Mouse (Mus musculus): ENCODE measurements around the gene Acad10.
"Not testable (repeated sequence)": the region's sequence is repeated elsewhere in the genome, so short reads cannot be mapped to it uniquely, and the experiment has no call there.

The Acad10 gene

DNA sequence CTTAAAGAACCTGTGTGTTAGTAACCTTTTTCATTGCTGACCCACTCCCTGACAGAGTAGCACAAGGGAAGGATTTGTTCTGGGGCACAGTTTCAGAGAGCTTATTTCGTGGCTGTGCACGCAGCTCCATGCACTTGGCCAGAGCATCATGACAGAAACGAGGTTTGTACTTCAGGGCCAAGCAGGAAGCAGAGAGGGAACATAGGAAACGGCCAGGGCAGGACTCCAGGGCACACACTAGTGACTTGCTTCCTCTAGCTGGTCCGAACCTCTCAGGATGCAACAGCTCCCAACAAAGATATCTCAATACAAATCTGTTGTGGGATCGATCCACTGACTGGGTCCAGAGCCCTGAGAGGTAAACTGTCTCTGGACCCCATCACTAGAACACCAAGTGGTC lies 3.4 kb downstream of the Acad10 start:
- DNase-seq = not testable (repeated sequence)

DNA sequence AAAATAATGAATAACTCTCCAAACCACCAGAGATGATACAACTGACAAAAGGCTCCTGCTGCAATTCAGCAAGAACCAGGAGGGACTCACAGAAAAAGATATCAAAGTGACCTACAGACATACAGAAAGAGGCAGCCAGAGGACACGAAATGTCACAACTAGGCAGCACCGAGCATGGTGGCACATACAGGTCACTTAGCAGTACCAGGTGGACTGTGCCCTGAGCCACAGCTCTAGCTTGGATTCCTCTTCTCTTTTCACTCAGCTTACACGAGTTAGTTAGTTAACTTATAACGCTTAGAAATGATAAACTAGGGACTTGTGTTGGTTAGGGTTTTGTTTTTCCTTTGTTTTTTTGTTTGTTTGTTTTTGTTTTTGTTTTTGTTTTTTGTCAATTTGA lies 5.8 kb downstream of the Acad10 start:
- no peak for DNase-seq

DNA sequence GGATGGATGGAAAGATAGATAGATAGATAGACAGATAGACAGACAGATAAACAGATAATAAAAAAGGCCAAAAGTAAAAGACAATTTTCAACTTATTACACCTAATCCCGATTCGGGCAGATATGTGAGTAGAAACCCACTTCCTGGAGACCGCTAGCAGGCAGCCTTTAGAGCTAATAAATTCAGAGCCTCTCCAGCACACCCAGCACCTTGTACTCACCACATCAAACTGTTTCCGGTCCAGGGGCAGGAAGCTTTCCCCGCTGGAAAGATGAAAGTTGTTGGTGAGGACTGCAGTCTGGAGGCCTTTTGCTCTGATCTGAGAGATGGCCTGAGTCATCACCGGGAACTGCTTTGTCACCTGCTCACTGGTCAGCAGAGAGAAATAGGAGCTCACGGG lies 11.2 kb downstream of the Acad10 start:
- DNase-seq = no peak

DNA sequence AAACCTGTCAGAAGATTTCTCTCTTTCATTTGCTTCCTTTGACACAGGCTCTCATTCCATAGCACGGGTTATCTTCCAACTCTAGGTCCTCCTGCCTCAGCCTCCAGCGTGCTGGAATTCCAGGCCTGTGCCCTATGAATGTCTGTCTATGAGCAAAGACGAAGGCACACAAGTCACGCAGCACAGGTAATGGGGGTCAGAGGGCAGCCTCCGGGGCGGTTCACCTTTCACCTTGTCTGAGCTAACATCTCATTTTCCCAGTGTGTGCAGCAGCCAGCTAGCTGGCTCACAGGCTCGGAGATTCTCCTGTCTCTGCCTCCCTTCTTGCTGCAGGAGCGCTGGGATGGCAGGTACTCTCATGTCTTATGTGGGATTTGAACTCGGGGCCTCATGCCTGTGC lies 20.7 kb downstream of the Acad10 start:
- DNase-seq = no peak

DNA sequence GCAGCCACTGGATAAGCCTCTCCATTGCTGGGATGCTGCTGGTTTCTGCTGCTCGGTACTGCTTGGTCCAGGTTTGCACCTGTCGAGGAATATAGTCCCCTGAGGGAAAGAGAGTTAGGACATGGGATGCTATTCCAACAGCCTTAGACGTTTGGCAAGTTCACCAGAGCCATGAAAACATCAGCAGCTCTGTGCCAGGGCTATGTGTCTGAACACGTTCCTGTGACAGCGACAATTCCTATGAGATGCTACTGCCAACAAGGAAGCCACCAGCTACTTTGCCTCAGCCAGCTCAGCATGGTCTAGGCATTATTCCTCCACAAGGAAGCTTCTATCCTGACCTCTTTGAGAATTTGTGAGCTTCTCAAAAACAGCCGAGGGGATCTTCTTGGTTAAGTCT lies 23.0 kb downstream of the Acad10 start:
- no peak for DNase-seq

DNA sequence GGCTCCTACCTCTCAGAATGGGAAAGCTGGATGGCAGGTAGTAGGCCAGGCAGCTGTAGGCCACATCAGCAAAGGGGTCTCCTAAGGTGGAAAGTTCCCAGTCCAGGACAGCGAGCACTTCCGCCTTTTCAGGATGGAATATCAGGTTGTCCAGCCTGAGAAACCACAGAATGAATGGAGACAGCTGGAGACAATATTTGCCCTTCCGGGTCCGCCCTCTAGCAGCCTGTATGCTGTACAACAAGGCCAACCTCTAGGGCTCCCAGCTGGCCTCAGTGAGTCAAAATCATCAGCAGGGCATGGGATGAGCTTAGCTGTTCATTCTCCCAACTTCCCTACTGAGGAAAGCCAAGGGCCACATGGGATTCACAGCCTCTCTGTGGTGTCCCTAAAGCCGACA lies 25.6 kb downstream of the Acad10 start:
- DNase-seq = no peak

DNA sequence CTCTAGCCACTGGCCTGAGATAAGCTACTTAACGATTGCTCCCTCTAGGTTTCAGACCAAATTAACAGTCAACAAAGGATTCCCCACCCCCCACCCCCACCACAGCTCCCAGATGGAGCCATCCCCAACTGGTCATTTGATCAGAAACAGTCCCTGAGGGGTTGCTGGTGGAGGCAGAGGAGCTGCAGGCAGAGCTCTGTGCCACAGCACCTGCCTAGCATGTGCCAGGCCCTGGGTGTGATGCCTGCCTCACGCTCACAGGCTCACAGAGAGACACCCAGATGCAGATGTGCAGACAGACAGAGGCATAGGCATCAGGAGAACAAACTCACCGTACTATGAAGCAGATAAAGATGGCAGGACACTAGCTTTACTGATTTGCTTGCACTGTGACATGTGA lies 27.5 kb downstream of the Acad10 start:
- no peak for DNase-seq

DNA sequence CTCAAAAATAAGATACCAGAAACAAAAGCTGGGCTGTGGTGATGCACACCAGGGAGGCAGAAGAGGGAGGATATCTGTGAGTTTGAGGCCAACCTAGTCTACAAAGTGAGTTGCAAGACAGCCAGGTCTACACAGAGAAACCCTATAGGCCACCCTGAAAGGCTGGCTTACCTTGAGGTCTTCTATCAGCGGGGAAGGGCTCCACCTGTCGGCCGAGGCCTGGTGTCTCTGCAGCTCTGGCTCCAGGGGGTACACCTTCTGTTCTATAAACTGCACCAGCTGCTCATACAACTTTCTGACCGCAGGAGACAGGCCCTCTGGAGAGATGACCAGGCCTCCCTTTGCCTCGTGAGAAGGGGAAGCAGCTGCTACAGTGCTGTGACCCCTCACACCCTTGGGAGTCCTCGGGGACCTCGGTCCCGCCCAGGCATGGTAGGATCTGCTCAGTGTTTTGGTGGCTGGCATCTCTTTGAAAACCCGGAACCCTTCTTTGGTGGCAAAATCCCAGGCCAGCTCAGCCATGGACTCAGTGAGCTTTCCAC lies 29.1 kb downstream of the Acad10 start:
- peak; percentile 42 for DNase-seq

DNA sequence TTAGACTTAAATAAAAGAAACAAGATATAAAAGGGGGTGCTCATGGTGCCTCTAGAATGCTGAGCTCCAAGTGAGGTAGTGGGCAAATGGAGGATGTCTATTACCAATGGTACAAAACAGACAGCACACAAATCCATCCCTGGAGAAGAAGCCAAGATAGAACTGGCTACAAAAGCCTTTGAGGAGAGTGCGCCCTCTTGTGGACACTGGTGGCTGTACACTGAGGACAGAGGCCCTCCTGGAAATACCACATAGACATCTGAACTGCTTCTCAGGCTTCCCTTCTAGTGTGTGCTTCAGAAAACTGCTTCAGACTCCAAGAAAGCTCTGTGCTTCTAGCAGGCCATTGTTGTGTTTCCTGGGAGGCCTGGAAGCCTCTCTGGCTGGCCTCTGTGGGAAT lies 32.4 kb downstream of the Acad10 start:
- peak; percentile 89 for DNase-seq

DNA sequence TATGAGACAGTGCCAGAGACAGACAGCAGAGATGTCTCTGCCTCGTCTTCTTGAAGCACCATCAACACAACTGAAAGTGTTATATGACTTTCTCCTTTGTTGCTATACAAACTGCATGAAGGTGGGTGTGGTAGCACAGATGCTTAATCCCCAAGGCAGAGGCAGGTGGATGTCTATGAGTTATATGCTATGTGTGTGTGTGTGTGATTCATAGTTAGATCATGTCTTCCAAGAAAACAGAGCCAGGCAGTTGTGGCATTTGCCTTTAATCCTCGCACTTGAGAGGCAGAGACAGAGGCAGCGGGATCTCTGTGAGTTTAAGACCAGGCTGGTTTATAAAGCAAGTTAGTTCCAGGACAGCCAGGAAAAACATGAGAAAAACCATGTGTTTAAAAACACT lies 37.1 kb downstream of the Acad10 start:
- DNase-seq = no peak

DNA sequence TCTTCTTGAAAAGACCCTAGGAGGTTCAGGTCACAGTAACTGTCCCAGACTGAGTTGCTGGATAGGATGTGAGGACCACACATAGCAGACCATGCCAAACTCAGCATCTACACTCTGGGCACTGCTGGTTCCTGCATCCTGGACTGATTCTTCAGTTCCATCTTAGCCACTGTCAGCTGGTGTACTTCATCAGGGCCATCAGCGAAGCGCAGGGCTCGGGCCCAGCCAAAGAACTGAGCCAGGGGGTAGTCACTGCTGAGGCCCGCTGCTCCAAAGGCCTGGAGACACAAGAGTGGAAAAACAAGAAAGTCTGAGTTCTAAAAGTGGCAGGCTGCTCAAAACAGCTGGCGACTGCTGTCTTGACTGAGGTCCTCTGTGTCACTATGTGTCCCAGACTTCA lies 39.2 kb downstream of the Acad10 start:
- no peak for DNase-seq

DNA sequence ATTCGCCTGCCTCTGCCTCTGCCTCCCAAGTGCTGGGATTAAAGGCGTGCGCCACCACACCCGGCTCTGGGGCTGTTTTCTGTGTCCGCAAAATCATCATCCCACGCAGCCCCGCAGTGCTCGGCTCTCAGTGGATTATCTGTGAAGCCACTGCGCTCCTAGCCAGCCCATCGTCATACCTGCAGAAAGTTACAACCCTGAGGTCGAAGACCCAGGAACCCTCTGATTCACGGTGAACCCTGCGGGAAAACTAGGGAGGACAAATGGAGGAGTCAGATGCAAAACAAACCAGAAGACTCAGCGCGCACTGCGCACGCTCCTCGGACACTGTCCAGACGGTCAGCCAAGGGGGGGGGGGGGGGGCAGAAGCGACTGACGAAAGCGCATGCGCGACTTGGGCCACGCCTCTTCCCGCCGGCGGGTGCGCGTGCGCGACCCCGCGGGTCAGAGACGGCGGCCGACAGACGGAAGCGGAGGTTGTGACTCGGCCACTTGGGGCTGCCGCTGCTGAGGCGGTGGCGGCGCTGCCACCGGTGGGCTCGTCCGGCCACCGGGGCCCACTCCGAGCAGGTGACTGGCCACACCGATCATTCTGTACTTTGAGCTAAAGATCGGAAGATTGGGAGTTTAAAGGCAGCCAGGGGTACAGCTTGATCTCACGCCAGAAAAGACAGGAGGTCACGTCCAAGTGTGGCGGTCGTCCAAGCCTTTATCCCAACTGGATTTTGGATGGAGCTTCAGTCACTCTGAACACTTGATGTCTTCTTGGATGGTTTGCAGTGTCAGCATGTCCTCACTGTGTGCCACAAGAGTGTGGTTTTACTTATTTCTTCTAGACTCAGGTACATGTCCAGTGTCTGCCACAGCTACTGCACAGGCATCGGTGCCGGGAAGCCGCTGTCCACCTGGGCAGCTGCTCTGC lies 41.5 kb downstream of the Acad10 start, which contains the start of gene Acad12:
Acad12 (minus strand) TSS at position 347 of the 922 bp plus-strand sequence.
- DNase-seq = peak; percentile 92

DNA sequence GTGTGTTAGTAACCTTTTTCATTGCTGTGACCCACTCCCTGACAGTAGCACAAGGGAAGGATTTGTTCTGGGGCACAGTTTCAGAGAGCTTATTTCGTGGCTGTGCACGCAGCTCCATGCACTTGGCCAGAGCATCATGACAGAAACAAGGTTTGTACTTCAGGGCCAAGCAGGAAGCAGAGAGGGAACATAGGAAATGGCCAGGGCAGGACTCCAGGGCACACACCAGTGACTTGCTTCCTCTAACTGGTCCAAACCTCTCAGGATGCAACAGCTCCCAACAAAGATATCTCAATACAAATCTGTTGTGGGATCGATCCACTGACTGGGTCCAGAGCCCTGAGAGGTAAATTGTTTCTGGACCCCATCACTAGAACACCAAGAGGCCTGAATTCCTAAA lies 45.4 kb downstream of the Acad10 start:
- DNase-seq = not testable (repeated sequence)

DNA sequence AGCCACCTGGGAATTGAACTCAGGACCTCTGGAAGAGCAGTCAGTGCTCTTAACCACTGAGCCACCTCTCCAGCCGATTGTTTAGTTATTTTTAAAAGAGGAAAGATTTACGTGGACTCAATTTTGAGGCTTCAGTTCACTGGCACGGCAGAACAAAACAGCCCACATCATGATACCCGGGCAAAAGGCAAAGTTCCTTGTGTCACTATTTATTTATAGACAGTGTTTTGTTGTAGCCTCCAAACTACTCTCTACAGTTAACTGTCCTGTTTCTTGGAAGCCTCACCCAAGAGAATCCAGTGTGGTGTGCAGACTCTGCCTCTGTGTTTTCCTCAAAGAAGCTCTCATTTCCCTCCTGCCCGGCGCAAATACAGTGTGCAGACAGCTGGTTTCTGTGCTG lies 48.3 kb downstream of the Acad10 start:
- no peak for DNase-seq

DNA sequence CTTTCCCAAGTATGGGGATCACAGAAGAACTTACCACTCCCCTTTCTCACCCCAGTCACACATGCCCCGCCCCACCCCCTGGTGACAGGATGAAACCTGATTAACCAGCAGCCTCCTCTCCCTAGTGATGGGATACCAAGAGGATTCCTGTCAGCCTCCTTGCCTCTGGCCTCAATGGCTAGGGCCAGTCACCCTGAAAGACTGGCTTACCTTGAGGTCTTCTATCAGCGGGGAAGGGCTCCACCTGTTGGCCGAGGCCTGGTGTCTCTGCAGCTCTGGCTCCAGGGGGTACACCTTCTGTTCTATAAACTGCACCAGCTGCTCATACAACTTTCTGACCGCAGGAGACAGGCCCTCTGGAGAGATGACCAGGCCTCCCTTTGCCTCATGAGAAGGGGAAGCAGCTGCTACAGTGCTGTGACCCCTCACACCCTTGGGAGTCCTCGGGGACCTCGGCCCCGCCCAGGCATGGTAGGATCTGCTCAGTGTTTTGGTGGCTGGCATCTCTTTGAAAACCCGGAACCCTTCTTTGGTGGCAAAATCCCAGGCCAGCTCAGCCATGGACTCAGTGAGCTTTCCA lies 50.7 kb downstream of the Acad10 start:
- not testable (repeated sequence) for DNase-seq

DNA sequence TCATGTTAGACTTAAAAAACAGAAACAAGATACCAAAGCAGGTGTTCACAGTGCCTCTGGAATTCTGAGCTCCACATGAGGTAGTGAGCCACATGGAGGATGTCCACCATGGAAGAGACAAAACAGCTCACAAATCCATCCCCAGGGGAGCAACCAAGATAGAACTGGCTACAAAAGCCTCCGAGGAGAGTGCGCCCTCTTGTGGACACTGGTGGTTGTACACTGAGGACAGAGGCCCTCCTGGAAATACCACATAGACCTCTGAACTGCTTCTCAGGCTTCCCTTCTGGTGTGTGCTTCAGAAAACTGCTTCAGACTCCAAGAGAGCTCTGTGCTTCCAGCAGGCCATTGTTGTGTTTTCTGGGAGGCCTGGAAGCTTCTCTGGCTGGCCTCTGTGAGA lies 54.2 kb downstream of the Acad10 start:
- peak; percentile 89 for DNase-seq

DNA sequence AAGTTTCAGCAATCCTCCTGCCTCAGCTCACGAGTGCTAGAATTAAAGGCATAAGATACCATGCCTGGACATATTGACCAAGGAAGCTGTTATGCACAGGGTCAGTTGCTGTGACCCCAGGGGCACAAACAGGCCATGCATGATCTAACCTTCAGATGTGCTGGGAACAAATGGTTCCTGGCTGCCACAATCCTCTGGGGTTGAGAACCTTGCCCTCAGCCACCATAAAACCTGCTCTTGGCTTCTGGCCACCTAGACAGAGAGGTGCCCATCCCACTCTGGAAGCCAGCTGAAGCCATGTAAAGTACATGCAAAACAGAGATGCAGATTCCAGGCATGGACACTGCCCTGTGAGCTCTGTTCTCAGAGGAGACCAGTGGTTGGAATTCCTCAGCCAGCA lies 56.5 kb downstream of the Acad10 start:
- DNase-seq = not testable (repeated sequence)

DNA sequence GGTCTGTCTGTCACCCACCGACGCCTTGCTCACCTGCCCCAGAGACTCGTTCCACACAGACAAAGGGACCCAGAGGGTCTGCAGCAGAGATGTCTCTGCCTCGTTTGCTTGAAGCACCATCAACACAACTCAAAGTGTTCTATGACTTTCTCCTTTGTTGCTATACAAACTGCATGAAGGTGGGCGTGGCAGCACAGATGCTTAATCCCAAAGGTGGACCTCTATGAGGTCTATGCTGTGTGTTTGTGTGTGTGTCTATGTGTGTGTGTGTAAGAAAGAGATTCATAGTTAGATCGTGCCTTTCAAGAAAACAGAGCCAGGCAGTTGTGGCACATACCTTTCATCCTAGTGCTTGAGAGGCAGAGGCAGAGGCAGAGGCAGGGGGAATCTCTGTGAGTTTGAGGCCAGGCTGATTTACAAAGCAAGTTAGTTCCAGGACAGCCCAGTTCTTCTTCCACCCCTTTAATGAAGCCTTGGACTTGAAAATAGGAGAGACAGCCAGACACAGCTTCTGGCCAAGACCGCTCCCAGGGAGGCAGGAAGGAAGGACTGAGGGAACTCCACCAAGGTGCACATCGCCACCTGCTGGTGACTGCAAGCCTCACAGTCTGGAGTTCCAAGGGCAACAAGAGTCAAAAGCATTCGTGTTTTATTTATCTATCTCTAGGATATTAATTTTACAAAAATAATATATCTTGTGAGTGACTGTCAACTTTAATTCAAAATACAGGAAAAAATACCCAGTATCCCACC lies 58.6 kb downstream of the Acad10 start:
- DNase-seq = peak; percentile 96

DNA sequence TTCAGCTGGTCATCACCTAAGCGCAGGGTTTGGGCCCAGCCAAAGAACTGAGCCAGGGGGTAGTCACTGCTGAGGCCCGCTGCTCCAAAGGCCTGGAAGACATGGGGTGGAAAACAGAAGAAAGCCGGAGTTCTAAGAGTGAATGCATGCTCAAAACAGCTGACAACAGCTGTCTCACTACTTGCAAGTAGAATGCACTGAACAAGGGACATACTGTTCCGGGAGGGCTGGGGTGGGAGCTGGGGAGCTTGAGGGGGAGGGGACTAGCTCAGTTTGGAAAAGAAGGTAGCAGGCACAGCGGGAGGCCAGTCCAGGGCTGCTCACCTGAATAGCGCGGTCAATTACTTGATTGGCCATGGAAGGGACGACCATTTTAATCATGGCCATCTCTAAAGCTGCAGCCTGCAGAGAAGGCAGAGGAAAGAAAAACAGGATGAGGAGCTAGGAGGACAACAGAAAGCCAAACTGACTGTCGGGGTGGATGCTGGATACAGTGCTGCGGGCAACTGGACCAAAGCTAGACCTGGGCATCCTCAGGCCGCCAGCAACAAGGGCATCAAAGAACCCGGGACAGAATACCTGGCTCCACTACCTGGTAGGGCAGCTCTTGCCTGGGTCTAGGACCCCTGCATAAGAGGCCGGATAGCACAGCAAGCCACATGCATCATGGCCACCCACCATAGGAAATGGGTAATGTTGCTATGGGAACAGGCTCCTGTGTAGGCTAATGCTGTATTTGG lies 61.3 kb downstream of the Acad10 start:
- DNase-seq = peak; percentile 49

DNA sequence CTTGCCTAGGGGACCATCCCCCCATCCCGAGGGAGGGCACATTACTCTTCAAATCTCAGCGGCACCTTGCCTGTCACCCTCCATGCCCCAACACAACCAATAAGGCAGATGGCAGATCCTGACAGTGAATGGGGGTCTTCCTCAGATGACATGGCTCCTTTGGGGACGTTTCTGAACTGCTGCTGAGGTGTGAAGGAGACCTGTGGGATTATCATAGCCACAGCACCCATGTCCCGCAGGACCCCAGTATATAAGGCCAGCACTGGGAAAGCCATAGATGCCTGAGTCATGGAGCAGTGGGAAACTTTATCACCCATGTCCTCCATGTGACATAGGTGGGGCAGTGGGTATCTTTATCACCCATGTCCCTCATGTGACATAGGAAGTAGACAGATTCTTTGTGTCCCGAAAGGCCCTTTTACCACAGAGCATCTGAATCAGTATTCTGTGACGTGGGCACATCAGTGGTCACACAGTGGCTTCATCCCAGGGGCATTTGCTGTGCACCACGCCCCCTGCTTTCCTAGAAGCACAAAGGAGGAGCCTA lies 62.2 kb downstream of the Acad10 start:
- DNase-seq = no peak

DNA sequence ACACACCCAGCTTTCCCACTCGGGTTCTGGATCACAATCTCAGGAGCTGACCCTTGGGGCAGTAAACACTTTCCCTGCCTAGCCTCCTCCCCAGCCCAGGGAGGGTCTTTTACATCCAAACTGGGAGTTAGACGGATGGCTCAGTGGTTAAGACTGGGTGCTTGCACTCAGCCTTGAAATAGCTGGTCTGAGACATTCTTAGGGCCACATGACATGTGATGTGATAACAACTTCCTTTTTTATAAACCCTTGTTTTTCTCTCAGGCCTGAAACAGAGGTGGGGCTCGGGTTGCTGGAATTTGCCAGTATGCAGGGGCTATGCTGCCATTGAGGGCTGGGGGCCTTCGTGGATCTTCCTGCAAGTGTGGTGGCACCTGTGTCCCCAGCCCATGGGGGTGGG lies 63.0 kb downstream of the Acad10 start:
- DNase-seq = no peak

DNA sequence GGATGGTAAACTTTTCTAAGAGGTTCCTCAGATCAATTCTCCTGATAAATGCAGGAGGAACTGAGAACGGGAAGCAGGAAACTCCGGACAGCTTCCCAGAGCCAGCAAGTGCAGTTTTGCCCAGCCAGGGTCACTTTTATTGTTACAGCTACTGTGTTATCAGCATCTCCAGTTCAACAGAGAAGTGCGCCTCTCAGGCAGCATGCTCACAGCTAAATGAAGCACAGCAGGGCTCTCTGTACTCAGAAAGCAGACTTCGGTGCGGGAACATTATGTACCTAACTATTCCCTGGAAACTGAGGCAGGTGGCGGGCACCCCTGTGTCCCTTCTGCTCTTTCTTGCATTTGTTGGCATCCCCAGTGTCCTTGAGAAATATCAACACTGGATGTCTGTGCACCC lies 64.1 kb downstream of the Acad10 start:
- DNase-seq = no peak
